Mouse (Mus musculus) frontal cortex, postnatal 25 days (tissue): ENCODE data around the gene Brf1.

Experiments
- DNase-seq, 2 experiments: peaks; one replicate each; pipeline ENCODE4 v3.0.0; 2022; ENCODE audit warnings: low spot score in 2 of 2

Gene Brf1

DNA sequence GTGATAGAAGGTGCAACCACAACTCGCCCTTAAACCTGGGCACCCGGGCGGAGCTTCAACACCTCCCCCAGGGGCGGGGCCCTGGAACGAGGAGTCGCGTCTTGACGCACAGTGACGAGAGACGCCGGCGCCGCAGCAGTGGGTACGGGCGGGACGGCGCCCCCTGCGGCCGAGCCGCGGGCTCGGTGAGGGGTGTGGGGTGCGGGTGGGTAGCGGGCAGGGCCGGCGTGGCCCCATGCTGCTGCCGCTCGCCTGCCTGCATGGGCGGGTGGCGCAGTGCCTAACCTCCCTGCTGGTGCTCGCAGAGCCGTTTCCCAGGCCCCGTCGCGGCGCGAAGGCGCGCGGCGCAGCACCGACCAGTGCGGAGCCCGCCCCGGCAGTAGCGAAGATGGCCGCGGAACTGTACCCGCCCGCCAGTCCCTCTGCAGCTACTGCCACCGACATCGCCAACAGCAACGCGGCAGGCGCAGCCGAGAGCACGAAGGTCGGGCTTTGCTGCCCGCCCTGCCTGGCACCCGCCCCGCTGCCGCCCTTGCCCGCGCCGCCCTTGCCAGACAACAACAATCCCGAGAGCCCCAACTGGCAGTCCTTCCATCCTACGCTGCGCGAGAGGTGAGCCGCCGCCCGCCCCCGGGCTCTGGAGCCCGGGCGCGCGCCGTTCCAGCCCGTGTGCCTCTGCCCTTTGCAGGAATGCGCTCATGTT lies 24.0 kb downstream of the Brf1 start, which contains the start of gene Btbd6:
Btbd6 (plus strand) TSS at position 112 of the 703 bp plus-strand sequence.
- peak; percentile 72 to 84 for DNase-seq

DNA sequence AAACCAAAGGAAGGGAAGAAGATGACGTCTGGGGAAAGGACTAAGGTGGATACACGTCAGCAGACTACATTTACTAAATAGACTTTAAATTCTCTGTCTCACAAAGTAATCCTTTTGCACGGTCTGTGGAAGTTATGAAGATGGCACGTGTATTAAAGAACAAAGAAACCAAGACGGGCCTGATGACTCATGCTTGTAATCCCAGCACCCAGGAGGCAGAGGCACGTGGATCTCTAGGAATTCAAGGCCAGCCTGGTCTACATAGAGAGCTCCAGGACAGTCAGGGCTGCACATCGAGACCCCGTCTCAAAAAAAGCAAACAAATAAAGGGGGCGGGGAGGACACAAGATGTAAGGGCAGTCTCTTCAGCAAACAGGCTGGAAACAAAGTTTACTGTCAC lies 25.8 kb downstream of the Brf1 start:
- DNase-seq, result no peak

DNA sequence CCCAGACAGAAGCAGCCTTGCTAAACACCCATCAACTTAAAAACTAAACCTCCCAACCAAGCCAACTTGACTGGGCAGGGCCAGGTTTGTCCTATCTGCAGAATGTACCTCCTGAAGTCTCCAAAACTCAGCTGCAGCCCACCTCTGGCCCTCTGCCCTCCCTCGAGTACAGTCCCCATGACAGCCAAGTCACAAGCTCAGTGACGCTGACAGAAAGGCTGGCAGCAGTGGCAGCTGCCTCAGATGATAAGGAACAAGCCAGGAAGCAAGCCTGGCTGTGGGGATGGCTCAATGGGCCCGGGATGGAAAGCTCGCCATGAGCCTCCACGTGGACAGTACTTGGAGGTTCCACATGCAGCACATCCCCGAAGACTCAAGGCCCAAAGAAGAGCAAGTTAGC lies 30.9 kb downstream of the Brf1 start:
- DNase-seq, result no peak

DNA sequence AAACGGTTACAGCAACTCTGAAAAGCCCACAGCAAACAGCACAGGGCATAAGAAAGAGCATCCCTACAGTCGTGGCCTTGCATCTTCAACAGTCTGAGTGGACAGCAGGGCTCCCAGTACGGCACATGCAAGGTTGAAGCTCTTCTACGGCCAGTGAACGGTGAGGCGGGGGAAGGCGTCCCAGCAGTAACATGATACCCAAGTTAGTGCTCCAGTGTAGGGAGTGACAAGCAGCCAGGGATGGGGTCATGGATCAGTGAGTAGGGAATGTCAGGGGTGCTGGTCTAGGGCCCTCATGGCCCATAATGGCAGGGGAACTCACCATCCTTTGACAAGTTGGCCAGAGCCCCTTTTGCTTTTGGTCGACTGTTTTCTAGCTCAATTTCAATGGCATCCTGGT lies 31.6 kb downstream of the Brf1 start:
- no peak for DNase-seq

DNA sequence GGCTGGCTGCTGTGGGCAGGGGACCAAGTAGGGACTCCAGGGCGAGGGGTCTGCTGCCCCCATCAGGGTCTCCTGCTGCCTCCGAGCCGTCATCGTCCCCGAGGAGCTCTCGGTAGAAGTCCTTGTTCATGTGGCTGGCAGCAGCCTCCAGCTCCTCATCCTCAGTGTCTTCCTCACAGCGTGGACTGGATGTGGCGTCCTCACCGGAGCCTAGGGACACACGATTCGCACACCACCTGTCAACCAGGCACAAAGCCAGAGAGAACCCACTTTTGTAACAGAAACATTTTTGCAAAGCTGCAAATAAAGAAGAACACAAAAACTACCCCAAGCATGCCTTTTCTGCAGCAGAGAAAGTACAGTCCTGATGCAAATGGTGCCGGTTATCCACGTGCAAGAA lies 34.7 kb downstream of the Brf1 start:
- DNase-seq, result no peak

DNA sequence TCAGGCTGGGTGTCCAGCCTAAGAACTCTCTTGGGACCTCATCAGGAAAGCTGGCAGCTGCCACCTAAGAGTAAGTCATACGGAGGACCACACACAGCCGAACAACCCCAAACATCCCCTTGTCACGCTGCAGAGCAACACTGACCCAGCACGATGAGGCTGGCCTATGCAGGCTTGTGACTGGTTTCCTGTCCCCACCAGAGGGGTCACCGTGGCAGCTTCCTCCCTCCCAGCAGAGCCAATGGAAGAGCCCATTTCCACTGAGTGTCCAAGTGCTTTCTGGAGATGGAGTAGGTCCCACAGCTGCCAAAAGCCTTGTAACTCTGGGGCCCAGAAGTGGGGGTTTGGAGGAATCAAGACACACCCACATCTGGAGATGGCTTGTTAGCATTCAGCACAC lies 38.6 kb downstream of the Brf1 start:
- no peak for DNase-seq

DNA sequence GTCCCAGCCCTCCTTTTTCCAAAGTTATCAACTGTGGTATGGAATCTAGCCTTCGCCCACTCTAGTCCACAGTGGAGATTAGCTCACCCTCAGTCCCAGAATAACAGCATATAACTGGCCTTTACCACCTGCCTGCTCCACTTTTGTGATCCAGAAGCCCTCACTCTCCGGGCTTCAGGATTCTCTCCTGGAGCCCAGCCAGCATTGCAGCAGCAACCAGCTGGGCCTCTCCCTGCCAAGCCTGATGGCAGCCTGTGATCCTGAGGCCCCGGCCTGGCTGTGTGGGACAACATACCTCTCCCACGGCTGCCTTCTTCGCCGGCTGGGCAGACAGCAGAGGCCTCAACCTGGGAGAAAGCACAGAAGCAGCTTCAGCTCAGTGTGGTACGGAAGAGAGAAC lies 39.1 kb downstream of the Brf1 start:
- no peak for DNase-seq

DNA sequence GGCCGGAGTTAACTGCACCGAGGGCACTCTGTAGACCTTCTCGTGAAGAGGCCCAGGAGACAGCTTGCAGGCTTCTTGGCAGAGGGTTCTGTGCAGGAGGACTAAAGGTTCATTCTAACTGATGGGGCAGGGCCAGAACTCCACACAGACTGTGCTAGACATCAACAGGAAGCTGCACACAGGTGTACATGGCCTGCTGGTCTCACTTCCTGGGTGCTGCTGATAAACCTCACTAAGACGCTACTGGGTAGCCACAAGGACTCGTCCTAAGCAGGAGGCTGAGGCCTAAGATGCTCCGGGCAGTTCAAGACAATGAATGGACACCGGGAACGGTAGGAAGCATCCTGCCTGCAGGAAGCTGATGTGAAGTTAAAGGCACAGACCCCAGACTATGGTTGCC lies 41.1 kb downstream of the Brf1 start:
- DNase-seq, result no peak

DNA sequence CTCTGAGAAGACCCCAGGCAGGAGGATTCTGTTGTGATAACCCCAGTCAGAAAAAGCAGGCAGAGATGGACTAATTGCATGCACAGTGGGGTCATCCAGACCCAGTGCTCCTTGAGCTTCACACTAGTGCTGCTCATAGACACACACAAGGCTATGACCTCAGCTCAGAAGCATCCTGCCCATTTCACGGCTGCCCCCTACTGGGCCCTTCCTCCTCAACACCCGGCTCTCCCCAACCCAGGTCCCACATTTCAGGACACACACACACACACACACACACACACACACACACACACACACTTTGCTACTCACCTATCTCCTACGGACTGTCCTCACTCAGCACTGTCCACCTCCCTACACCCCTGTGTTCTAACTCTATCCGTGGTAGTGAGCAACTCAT lies 42.2 kb downstream of the Brf1 start:
- no peak for DNase-seq

DNA sequence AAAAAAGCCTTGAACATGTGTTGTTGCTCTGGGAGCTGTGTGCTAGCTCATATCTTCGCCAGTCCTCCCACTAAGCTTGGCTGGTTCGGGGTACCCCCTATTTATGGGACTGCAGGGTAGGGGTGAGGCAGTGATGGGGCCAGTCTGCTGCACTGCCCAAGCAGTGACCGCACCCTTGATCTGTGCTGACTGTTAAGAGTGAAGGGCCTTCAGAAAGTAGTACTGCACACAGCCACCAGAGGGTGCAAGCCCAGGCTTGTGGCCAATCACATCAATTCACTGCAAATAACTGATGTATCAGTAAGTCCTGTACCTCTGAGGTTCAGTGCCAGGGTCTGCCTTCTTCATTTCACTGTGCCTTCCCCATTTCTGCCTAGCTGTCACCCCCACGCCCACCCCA lies 44.7 kb downstream of the Brf1 start:
- DNase-seq, result peak; percentile 73 to 78

DNA sequence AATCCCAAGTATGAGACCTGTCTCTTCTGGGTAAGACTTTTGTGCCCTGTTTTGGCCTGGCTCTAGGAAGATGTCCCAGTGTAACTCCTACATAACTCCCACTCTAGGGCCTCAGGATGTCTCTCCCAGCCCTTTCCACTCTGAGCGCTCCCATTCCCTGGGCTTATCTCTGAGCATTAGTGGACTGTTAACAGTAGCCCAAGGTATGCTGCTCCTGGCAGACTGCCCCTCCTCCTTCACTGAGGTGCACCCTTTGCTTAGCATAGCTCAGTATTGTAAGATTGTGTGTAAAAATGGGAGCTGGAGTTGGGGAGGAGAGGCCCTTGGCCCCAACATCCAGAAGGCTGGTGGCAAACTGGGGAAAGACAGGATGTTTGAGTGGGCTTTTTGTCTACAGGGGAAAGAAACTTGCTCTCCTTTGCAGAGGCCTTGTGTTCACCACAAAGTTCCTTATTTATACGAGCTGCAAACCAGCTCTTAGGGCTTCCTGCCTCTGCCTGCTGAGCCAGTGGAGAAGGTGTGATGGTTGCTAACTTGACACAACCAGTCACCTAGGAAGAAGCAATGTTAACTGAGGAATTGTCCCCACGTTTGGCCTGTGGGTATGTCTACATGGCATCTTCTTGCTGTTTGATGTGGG lies 47.5 kb downstream of the Brf1 start:
- DNase-seq, result no peak

DNA sequence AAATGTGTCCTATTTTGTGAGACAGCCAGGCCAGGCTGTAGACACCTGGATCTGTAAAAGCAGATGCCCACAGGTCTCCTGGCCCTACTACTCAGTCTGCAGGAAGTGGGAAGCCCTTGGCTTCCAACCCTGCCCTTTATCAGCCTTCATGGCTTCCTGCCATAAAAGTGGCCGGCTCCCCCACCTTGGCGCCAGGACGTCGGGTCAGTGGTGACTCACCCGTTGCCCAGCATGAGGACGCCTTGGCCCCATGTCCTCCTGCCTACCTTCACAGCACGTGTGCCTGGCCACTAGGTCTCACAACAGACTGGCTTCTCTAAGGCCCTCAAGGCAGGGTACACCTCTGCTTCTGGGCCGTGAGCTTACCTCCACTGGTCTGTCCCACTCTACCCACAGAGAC lies 48.1 kb downstream of the Brf1 start:
- no peak for DNase-seq

DNA sequence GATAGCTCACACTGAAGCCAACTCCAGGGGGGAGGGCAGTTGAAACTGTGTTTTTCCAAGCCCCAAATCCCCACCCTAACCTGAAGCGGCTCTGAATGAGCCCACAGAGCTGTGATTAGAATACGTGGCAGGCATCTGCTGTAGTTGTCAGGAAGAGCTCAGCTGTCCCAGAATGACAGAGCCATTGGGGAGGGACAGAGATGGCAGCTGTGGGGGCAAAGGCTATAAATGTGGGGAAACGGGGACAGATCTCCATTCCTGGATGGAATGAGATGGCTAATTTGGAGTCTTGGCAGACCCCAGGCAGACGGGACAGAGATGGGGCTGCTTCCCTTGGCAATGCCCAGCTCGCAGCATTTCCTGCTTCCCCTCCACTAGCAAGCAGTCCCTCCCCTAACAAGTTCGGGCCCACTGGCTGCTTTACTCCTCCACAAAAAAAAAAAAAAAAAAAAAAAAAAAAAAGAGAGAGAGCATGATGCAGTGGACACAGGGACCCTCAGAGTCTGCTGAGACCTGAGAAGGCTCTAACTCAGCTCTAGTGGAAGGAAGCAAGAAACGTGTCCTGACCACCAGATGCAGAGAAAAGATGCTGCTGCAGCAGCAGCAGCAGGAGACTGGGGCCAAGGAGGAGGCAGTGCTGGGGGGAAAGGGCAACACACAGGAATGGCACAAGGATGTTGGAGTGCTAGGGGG lies 49.2 kb downstream of the Brf1 start:
- no peak for DNase-seq

DNA sequence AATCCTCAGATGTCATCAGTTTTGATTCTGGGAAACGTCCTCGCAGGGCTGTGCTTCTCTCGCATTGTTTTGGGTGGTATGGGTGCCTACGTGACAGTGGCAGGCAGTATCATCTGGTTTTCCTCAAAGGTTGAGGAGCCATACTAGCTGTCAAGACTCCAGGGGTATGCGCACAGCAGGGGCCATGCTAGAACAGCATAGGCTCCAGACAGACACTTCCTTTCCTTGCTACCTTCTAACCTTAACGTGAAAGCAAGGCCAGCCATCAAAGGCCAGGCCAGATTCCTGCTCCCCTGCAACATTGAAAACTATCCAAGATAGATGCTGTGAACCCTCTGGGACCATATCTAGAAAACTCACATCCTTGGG lies 49.8 kb downstream of the Brf1 start:
- DNase-seq, result no peak

DNA sequence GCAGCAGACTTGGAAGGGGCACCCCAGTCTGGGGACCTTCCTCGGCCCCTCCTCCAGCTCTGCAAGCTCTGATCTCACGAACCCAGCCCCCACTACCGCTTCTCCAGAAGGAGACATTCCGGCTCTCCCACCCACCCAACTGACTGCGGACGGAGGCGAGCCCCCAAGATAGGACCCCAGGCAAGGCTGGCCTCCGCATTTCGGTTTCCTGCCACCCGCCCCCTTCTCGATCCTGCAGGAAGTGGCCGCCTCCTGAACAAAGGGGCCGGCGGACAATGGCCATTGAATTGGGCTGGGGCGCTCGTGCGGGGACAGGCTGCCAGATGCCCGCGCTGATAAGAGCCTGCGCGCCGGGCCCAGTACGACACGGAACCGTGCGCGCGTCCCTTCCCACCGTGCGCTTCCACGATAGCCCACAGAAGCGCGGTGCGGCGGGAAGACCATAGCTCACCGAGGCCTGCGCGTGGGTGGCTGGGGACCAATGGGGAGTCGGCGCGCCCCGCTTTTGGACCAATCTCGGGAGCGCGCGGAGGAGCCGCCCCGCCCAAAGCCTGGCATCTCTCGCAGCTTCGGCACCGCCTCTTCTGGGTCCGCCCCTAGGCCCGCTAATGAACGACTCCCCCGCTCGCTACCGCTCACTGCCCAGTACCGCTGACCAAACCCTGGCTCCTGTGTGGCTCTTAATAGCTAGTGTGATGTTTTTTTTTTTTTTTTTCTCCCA lies 50.3 kb downstream of the Brf1 start:
- DNase-seq, result peak; percentile 83 to 89

DNA sequence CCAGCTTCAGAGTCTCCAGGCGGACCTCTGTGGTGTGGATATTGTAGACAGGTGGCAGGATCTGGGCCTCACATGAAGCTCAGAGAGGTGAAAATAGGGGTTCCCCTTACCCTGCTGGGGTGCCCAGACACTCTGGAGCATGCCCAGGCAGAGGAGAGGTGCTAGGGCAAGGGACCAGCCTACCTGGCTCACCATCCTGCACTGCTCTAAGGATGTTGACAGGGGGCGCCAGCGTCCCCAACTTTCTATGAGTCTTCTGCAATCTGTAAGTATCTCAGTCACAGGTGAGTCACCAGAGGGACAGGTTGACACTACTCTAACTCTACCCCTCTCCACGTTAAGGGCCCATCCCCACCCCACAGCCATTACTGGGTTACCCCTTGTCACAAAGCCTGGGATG lies 53.2 kb downstream of the Brf1 start:
- no peak for DNase-seq

DNA sequence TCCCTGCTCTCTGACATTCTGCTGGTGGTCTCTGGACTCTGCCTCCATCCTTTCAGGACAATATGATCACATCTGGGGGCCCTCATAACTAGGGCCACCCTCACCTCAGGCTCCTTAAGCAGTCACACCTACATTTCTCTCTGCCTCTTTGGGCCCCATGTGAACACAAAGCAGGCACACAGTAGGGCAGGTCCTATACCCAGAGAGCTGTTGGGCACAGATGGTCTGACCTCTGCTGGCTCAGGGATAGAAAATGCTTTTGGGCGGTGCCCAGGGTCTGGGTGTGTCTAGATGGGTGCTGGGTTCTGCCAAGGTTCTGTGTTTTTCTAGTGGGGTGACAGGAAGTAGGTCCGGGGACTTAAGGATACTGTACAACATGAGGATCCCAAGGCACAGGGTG lies 56.8 kb downstream of the Brf1 start:
- no peak for DNase-seq

DNA sequence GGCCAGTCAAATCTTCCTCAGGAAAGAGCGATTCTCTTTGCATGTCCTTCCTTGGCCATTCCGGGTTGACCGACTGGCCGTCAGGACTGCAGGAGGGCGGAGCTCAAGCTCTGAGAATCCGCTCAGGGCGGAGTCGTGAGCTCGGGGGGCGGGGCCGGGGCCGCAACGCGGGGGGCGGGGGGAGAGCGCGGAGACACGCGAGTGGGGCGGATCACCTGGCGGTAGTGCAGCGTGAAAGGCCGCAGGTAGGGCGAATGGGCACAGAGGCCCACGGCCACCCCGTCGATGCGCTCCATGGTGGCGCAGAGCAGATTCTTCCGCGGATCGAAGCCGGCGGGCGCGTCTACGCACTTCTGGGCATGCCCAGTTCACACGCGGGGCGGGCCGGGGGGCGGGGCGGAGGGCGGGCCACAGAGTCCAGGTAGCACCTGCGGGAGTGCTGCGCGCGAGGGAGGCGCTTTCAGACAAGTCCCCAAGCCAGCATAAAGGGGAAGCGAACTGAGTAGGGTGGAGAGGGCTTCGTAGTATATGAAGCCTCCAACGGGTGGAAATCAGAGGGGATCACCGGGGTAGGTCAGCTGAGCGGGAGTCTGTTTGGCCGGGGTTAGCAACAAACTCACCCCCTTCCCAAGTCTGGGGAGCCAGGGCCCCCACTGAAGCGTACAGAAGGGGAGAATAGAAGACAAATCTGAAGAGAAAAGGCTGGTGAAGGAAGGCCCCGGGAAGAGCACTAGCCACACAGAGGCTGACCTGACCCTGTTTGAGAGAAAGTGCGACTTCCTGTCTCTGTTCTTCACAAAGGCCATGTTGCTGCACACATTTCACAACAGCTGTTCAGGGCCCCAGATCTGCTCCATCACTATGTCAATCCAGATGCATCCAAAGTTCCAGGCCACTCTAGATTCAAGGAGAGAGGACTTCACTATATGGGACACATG lies 58.5 kb downstream of the Brf1 start, which contains the start of gene Nudt14:
Nudt14 (minus strand) TSS at position 349 of the 938 bp plus-strand sequence.
- DNase-seq, result peak in 1 of 2 experiments; percentile 48

DNA sequence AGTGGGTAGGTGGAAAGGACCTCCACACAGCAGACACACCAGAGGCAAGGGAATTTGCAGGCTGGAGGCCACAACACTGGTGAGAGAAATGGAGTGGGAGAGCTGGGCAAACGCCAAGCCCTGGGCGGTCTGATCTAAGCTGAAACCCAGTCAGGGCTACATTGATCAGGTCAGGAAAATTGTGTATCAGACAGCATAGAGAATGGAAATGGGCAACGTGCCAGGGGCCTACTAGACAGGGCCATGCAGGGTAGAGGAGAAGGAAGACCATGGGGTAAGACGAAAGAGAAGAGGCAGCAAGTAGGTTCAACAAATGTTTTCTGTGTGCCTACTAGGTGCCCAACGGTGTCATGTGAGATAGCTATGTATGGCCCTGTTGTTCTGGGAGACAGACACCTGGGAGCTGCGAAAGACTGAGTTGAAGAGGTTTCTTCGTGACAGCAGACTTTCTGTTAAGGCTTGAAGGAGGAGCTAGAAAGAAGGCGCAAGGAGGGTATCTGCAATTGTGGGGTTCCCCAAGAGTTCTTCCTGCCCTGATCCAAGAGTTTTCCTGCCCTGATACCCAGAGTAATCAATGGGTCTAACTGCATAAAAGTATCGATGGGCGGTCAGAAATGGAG lies 59.2 kb downstream of the Brf1 start:
- DNase-seq, result no peak

DNA sequence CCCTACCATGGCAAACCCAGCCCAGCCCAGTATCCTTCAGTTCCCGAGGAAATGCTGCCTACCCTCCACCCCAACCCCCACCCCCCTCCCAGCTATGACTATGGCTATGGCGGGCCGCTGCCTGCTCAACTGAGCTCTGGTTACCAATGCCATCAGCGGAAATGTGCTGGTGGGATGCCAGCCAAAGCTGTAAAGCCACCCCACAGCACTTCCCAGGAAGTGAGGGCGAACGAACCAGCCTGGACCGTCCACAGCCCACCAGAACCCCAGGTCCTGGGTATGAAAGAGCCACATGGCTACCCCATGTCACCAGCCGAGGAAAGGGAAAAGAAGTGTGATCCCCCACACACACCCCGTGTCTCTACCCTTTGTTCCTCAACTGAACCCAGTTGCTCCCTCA lies 59.8 kb downstream of the Brf1 start:
- DNase-seq, result no peak

DNA sequence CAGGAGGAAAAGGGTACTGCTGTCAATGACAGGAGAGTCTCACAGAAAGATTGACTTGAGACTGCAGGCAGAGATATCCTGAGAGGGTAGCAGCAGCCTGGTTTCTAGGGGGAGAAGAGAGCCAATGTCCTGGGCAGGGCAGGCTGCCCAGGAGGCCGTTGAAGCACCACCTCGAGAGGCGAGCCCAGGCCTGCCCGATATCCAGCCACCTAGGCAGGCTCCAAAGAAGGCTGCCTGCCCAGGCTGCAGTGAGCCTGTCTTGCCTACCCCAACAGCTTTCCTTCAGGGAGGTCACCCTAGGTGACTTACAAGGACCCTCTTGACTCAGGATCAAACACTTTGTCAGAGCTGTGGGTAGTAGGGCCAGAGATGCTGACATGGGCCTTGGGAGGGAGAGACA lies 60.3 kb downstream of the Brf1 start:
- DNase-seq, result no peak
